Comparison of ENCODE assay signal across 7 mouse cellular contexts in genomic region chr4:8367487-8368276, GRCm38 (mm10).
DNase-seq lines count a peak whose midpoint lies in the region; ATAC-seq and TF ChIP-seq lines count a peak whose summit lies in the region.

No protein-coding gene starts in this region.

- no peak overlapping the region for H3K4me3 ChIP-seq in midbrain, embryonic 11.5 days (ENCODE audit: low read depth, low read length)
- no peak overlapping the region for H3K4me3 ChIP-seq in midbrain, embryonic 10.5 days
- no peak overlapping the region for H3K4me3 ChIP-seq in forebrain, embryonic 13.5 days
- H3K4me3 ChIP-seq in intestine, embryonic 14.5 days (ENCODE audit: low read depth, low read length): no peak overlapping the region
- no peak overlapping the region for H3K4me3 ChIP-seq in lung, postnatal 0 days (ENCODE audit: low read depth, low read length)
- no peak overlapping the region for H3K4me3 ChIP-seq in stomach, embryonic 15.5 days (replicated peaks)

- TF ChIP-seq CTCF in lung, postnatal 0 days (IDR thresholded peaks at IDR 0.05): peak; percentile 83

- no peaks in the 10 kb centered on the region for H3K4me1 ChIP-seq in midbrain, embryonic 11.5 days (ENCODE audit: control insufficient read depth, insufficient read depth, low read length)
- peaks cover 8% of the 10 kb centered on the region for H3K4me1 ChIP-seq in midbrain, embryonic 10.5 days
- no peaks in the 10 kb centered on the region for H3K4me1 ChIP-seq in forebrain, embryonic 13.5 days
- no peaks in the 10 kb centered on the region for H3K4me1 ChIP-seq in intestine, embryonic 14.5 days (replicated peaks; ENCODE audit: control insufficient read depth, insufficient read depth, low read length)
- H3K4me1 ChIP-seq in lung, postnatal 0 days (ENCODE audit: insufficient read depth, low read depth, low read length): no peaks in the 10 kb centered on the region
- 0 out of 2 replicates have a peak, but pooled peaks cover 3% of the 10 kb centered on the region for H3K4me1 ChIP-seq in stomach, embryonic 15.5 days

- H3K9ac ChIP-seq in midbrain, embryonic 11.5 days (ENCODE audit: low read length): no peak overlapping the region
- no peak overlapping the region for H3K9ac ChIP-seq in forebrain, embryonic 13.5 days
- no peak overlapping the region for H3K9ac ChIP-seq in intestine, embryonic 14.5 days (ENCODE audit: low read length)
- no peak overlapping the region for H3K9ac ChIP-seq in lung, postnatal 0 days (replicated peaks; ENCODE audit: low read depth)
- H3K9ac ChIP-seq in stomach, embryonic 15.5 days: no peak overlapping the region

- H3K36me3 ChIP-seq in midbrain, embryonic 11.5 days (ENCODE audit: control insufficient read depth, insufficient read depth, low read length): no peaks in the 10 kb centered on the region
- no peaks in the 10 kb centered on the region for H3K36me3 ChIP-seq in midbrain, embryonic 10.5 days
- H3K36me3 ChIP-seq in forebrain, embryonic 13.5 days (ENCODE audit: poor library complexity, severe bottlenecking): no peaks in the 10 kb centered on the region
- H3K36me3 ChIP-seq in intestine, embryonic 14.5 days (ENCODE audit: control insufficient read depth, insufficient read depth, low read length): no peaks in the 10 kb centered on the region
- no peaks in the 10 kb centered on the region for H3K36me3 ChIP-seq in lung, postnatal 0 days (ENCODE audit: insufficient read depth, low read length)
- H3K36me3 ChIP-seq in stomach, embryonic 15.5 days: no peaks in the 10 kb centered on the region

- ATAC-seq in midbrain, embryonic 11.5 days (ENCODE audit: low FRiP score): peak; percentile 69
- peak; percentile 70 for ATAC-seq in forebrain, embryonic 13.5 days
- peak; percentile 49 for ATAC-seq in intestine, embryonic 14.5 days (replicated peaks; ENCODE audit: low FRiP score, low TSS enrichment, low read depth)
- ATAC-seq in lung, postnatal 0 days: peak; percentile 58; the same call in 1 of the 2 replicates
- ATAC-seq in stomach, embryonic 15.5 days (ENCODE audit: insufficient read depth, low FRiP score, low read depth): peak; percentile 32; the same call in 1 of the 2 replicates

- TF ChIP-seq EP300 in lung, postnatal 0 days (IDR thresholded peaks at IDR 0.05): peak; percentile 41; the same call in 1 of the 2 replicates

- H3K9me3 ChIP-seq in midbrain, embryonic 11.5 days (ENCODE audit: control insufficient read depth, low read length): no peaks in the 10 kb centered on the region
- no peaks in the 10 kb centered on the region for H3K9me3 ChIP-seq in midbrain, embryonic 10.5 days (replicated peaks)
- H3K9me3 ChIP-seq in forebrain, embryonic 13.5 days (replicated peaks): no peaks in the 10 kb centered on the region
- no peaks in the 10 kb centered on the region for H3K9me3 ChIP-seq in intestine, embryonic 14.5 days (ENCODE audit: control insufficient read depth, low read length)
- H3K9me3 ChIP-seq in lung, postnatal 0 days (ENCODE audit: low read length): no peaks in the 10 kb centered on the region
- H3K9me3 ChIP-seq in stomach, embryonic 15.5 days: no peaks in the 10 kb centered on the region

- H3K4me2 ChIP-seq in midbrain, embryonic 11.5 days: no peak overlapping the region
- no peak overlapping the region for H3K4me2 ChIP-seq in forebrain, embryonic 13.5 days
- H3K4me2 ChIP-seq in intestine, embryonic 14.5 days (ENCODE audit: low read length): no peak overlapping the region
- no peak overlapping the region for H3K4me2 ChIP-seq in lung, postnatal 0 days (replicated peaks; ENCODE audit: low read depth, low read length)
- H3K4me2 ChIP-seq in stomach, embryonic 15.5 days: no peak overlapping the region

- no peak overlapping the region for H3K27ac ChIP-seq in midbrain, embryonic 11.5 days (ENCODE audit: low read depth, low read length)
- H3K27ac ChIP-seq in midbrain, embryonic 10.5 days (replicated peaks): no peak overlapping the region
- no peak overlapping the region for H3K27ac ChIP-seq in forebrain, embryonic 13.5 days
- H3K27ac ChIP-seq in intestine, embryonic 14.5 days (ENCODE audit: low read depth): no peak overlapping the region
- no peak overlapping the region for H3K27ac ChIP-seq in lung, postnatal 0 days (ENCODE audit: low read length)
- H3K27ac ChIP-seq in stomach, embryonic 15.5 days: no peak overlapping the region

- DNase-seq in midbrain, embryonic 11.5 days (ENCODE audit: low spot score, missing footprints): peak; percentile 90
- DNase-seq in midbrain, embryonic 10.5 days (ENCODE audit: low spot score): no peak
- peak; percentile 77 for DNase-seq in adipocyte (ENCODE audit: low spot score)
- DNase-seq in intestine, embryonic 14.5 days (ENCODE audit: low spot score): peak; percentile 58
- DNase-seq in lung, postnatal 0 days (ENCODE audit: low spot score): peak; percentile 90

- WGBS in midbrain, embryonic 11.5 days: 62% methylated on average over 13 of the region's 13 CpGs
- 66% methylated on average over 13 of the region's 13 CpGs for WGBS in midbrain, embryonic 10.5 days
- 61% methylated on average over 13 of the region's 13 CpGs for WGBS in forebrain, embryonic 13.5 days
- WGBS in intestine, embryonic 14.5 days: 62% methylated on average over 13 of the region's 13 CpGs
- WGBS in lung, postnatal 0 days: 59% methylated on average over 13 of the region's 13 CpGs
- 61% methylated on average over 13 of the region's 13 CpGs for WGBS in stomach, embryonic 15.5 days

- H3K27me3 ChIP-seq in midbrain, embryonic 11.5 days (ENCODE audit: control insufficient read depth, insufficient read depth, low read length): no peaks in the 10 kb centered on the region
- no peaks in the 10 kb centered on the region for H3K27me3 ChIP-seq in midbrain, embryonic 10.5 days (ENCODE audit: low read depth, poor library complexity, severe bottlenecking)
- H3K27me3 ChIP-seq in forebrain, embryonic 13.5 days: no peaks in the 10 kb centered on the region
- no peaks in the 10 kb centered on the region for H3K27me3 ChIP-seq in intestine, embryonic 14.5 days (replicated peaks; ENCODE audit: control insufficient read depth, insufficient read depth, low read length)
- H3K27me3 ChIP-seq in lung, postnatal 0 days (replicated peaks; ENCODE audit: insufficient read depth, low read length): no peaks in the 10 kb centered on the region
- H3K27me3 ChIP-seq in stomach, embryonic 15.5 days (replicated peaks): no peaks in the 10 kb centered on the region
